Mouse (Mus musculus): ENCODE measurements around the gene Ifnlr1. TPM values are rescaled to one million over a fixed set of nuclear protein-coding genes. Genes with fewer than 3 reads are reported as not detected.

The Ifnlr1 gene
- polyA plus RNA-seq, 1 experiment: not detected

GRCm38 (mm10) chr4:135692916-135693315, 6.8 kb downstream of the Ifnlr1 start:
- no peak for TF ChIP-seq MYOD1 (IDR thresholded peaks at IDR 0.05; ENCODE audit: control insufficient read depth in 1 of 3, insufficient read length in 2 of 3, low read depth in 2 of 3)
- no peak for TF ChIP-seq TCF3 (IDR thresholded peaks at IDR 0.05; ENCODE audit: insufficient read length, low read depth)
- peak; percentile 75 for TF ChIP-seq USF1 (IDR thresholded peaks at IDR 0.05; ENCODE audit: low read depth)
- H3ac ChIP-seq (ENCODE audit: control insufficient read depth, insufficient read length): no peak overlapping the region
- no peaks in the 10 kb centered on the region for H3K79me2 ChIP-seq (ENCODE audit: control insufficient read depth, insufficient read depth)
- no peak overlapping the region for H3K4me2 ChIP-seq (ENCODE audit: low read depth)
- H3K27me3 ChIP-seq (ENCODE audit: control insufficient read depth, insufficient read depth, insufficient read length): peaks cover 8% of the 10 kb centered on the region
- no peaks in the 10 kb centered on the region for H3K36me3 ChIP-seq (ENCODE audit: control insufficient read depth, insufficient read depth)
- H3K4me3 ChIP-seq: no peak overlapping the region

DNA sequence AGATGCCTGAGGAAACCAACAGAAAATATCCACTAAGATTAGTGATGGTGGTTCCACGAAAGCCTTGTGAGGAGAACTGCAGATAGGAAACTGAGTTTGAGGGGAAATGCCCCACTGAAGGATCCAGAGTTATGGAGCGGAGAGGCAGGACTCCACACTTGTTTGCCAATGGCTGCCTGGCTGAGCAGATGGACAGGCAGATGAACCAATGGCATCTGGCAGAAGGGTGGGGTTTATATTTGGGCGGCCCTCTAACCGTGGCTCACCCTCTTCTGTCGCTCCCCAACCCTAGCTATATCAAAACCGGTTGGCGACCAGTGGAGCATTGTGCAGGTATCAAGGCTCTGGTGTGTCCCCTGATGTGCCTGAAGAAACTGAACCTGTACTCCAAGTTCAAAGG, 12.4 kb downstream of the Ifnlr1 start:
- no peak overlapping the region for H3K4me3 ChIP-seq
- peaks cover 2% of the 10 kb centered on the region for H3K27me3 ChIP-seq (ENCODE audit: control insufficient read depth, insufficient read depth, insufficient read length)
- no peaks in the 10 kb centered on the region for H3K79me2 ChIP-seq (ENCODE audit: control insufficient read depth, insufficient read depth)
- no peak for TF ChIP-seq E2F4 (IDR thresholded peaks at IDR 0.05; ENCODE audit: insufficient read depth)
- TF ChIP-seq MYOG (IDR thresholded peaks at IDR 0.05; ENCODE audit: control insufficient read depth in 1 of 3, insufficient read depth in 1 of 3, insufficient read length in 2 of 3, low read depth in 2 of 3): no peak
- no peak for TF ChIP-seq POLR2AphosphoS2 (IDR thresholded peaks at IDR 0.05; ENCODE audit: insufficient read length, low read depth)
- TF ChIP-seq MAX (IDR thresholded peaks at IDR 0.05; ENCODE audit: low read depth): no peak
- no peak for TF ChIP-seq CEBPB (IDR thresholded peaks at IDR 0.05; ENCODE audit: insufficient read depth, poor library complexity, severe bottlenecking)
- TF ChIP-seq MYOD1 (IDR thresholded peaks at IDR 0.05; ENCODE audit: control insufficient read depth in 1 of 3, insufficient read length in 2 of 3, low read depth in 2 of 3): no peak
- TF ChIP-seq TCF12 (IDR thresholded peaks at IDR 0.05; ENCODE audit: insufficient read depth, poor library complexity, severe bottlenecking): no peak
- no peak for TF ChIP-seq REST (IDR thresholded peaks at IDR 0.05; ENCODE audit: insufficient read depth, insufficient read length)
- TF ChIP-seq SRF (IDR thresholded peaks at IDR 0.05; ENCODE audit: control insufficient read depth, insufficient read length, low read depth): no peak
- no peak for TF ChIP-seq POLR2A (IDR thresholded peaks at IDR 0.05; ENCODE audit: insufficient read length, low read depth)
- no peak for TF ChIP-seq TCF3 (IDR thresholded peaks at IDR 0.05; ENCODE audit: insufficient read length, low read depth)
- no peak for TF ChIP-seq USF1 (IDR thresholded peaks at IDR 0.05; ENCODE audit: low read depth)
- no peak overlapping the region for H3K4me2 ChIP-seq (ENCODE audit: low read depth)
- H3K36me3 ChIP-seq (ENCODE audit: control insufficient read depth, insufficient read depth): no peaks in the 10 kb centered on the region
- H3ac ChIP-seq (ENCODE audit: control insufficient read depth, insufficient read length): no peak overlapping the region

DNA sequence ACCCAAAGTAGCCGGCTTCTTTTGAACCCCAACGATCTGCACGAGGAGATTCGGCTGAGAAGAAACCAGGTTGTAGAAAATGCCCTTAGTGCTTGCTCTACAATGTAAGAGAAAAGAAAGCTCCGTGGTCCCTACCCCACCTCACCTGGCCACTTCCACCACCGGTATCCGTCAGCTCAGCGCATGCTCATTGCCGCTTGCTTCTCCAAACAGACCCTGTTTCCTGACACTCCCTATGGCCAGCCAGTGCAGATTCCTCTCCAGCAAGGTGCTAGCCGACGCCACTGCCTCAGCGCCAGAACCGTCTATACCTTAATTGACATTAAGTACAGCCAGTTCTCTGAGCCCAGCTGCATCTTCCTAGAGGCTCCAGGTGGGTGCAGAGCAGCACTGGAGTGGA, 17.4 kb downstream of the Ifnlr1 start:
- TF ChIP-seq USF1 (IDR thresholded peaks at IDR 0.05; ENCODE audit: low read depth): no peak
- TF ChIP-seq CEBPB (IDR thresholded peaks at IDR 0.05; ENCODE audit: insufficient read depth, poor library complexity, severe bottlenecking): no peak
- TF ChIP-seq MYOD1 (IDR thresholded peaks at IDR 0.05; ENCODE audit: control insufficient read depth in 1 of 3, insufficient read length in 2 of 3, low read depth in 2 of 3): no peak
- TF ChIP-seq TCF12 (IDR thresholded peaks at IDR 0.05; ENCODE audit: insufficient read depth, poor library complexity, severe bottlenecking): no peak
- no peak for TF ChIP-seq POLR2AphosphoS2 (IDR thresholded peaks at IDR 0.05; ENCODE audit: insufficient read length, low read depth)
- no peak overlapping the region for H3K4me3 ChIP-seq
- H3K27me3 ChIP-seq (ENCODE audit: control insufficient read depth, insufficient read depth, insufficient read length): peaks cover 21% of the 10 kb centered on the region
- no peaks in the 10 kb centered on the region for H3K36me3 ChIP-seq (ENCODE audit: control insufficient read depth, insufficient read depth)
- H3K4me2 ChIP-seq (ENCODE audit: low read depth): no peak overlapping the region
- H3ac ChIP-seq (ENCODE audit: control insufficient read depth, insufficient read length): no peak overlapping the region
- H3K79me2 ChIP-seq (ENCODE audit: control insufficient read depth, insufficient read depth): no peaks in the 10 kb centered on the region

- Histone ChIP-seq H3K4me2 (ENCODE audit: low read depth) (no peak overlapping the region), H3K36me3 (ENCODE audit: control insufficient read depth, insufficient read depth) (no peaks in the 10 kb centered on the region), H3ac (ENCODE audit: control insufficient read depth, insufficient read length) (no peak overlapping the region), H3K27me3 (ENCODE audit: control insufficient read depth, insufficient read depth, insufficient read length) (peaks cover 21% of the 10 kb centered on the region), H3K79me2 (ENCODE audit: control insufficient read depth, insufficient read depth) (no peaks in the 10 kb centered on the region), H3K4me3 (no peak overlapping the region)
- TF ChIP-seq USF1 (IDR thresholded peaks at IDR 0.05; ENCODE audit: low read depth) (no peak), REST (IDR thresholded peaks at IDR 0.05; ENCODE audit: insufficient read depth, insufficient read length) (no peak), MAX (IDR thresholded peaks at IDR 0.05; ENCODE audit: low read depth) (no peak), CEBPB (IDR thresholded peaks at IDR 0.05; ENCODE audit: insufficient read depth, poor library complexity, severe bottlenecking) (no peak)
Measured at GRCm38 (mm10) chr4:135704016-135704415, 17.9 kb downstream of the Ifnlr1 start.

DNA sequence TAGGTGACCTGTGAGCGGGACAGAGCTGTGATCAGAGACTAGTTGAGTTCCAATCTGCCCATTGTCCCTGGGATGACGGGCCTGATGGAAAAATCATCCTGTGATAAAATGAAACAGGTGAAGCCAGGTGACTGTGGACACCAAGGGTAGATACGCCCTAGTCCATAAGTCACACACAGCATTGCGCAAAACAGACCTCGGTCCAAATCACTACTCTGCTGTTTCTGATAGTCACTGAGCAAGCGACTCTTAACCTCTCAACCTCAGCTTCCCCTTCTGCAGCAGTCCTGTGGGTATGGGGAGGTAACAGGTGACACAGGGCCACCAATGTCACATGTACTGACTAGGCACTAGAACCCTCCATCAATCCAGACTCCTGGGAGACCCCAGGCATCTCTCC, 20.0 kb downstream of the Ifnlr1 start:
- Histone ChIP-seq H3K79me2 (ENCODE audit: control insufficient read depth, insufficient read depth) (no peaks in the 10 kb centered on the region), H3K4me3 (no peak overlapping the region), H3K36me3 (ENCODE audit: control insufficient read depth, insufficient read depth) (no peaks in the 10 kb centered on the region), H3K27me3 (ENCODE audit: control insufficient read depth, insufficient read depth, insufficient read length) (peaks cover 21% of the 10 kb centered on the region), H3ac (ENCODE audit: control insufficient read depth, insufficient read length) (no peak overlapping the region), H3K4me2 (ENCODE audit: low read depth) (no peak overlapping the region)
- no peak for TF ChIP-seq E2F4 (IDR thresholded peaks at IDR 0.05; ENCODE audit: insufficient read depth)
- no peak for TF ChIP-seq USF1 (IDR thresholded peaks at IDR 0.05; ENCODE audit: low read depth)
- TF ChIP-seq REST (IDR thresholded peaks at IDR 0.05; ENCODE audit: insufficient read depth, insufficient read length): no peak
- TF ChIP-seq CEBPB (IDR thresholded peaks at IDR 0.05; ENCODE audit: insufficient read depth, poor library complexity, severe bottlenecking): no peak
- TF ChIP-seq TCF3 (IDR thresholded peaks at IDR 0.05; ENCODE audit: insufficient read length, low read depth): no peak
- no peak for TF ChIP-seq POLR2AphosphoS2 (IDR thresholded peaks at IDR 0.05; ENCODE audit: insufficient read length, low read depth)
- no peak for TF ChIP-seq POLR2A (IDR thresholded peaks at IDR 0.05; ENCODE audit: insufficient read length, low read depth)
- no peak for TF ChIP-seq MAX (IDR thresholded peaks at IDR 0.05; ENCODE audit: low read depth)
- TF ChIP-seq SRF (IDR thresholded peaks at IDR 0.05; ENCODE audit: control insufficient read depth, insufficient read length, low read depth): no peak
- no peak for TF ChIP-seq TCF12 (IDR thresholded peaks at IDR 0.05; ENCODE audit: insufficient read depth, poor library complexity, severe bottlenecking)
- TF ChIP-seq MYOD1 (IDR thresholded peaks at IDR 0.05; ENCODE audit: control insufficient read depth in 1 of 3, insufficient read length in 2 of 3, low read depth in 2 of 3): no peak
- TF ChIP-seq MYOG (IDR thresholded peaks at IDR 0.05; ENCODE audit: control insufficient read depth in 1 of 3, insufficient read depth in 1 of 3, insufficient read length in 2 of 3, low read depth in 2 of 3): no peak
